Mouse (Mus musculus): Measurements from ENCODE around the gene Vamp2.

Gene Vamp2

GRCm38 (mm10) chr11:69114621-69115020 is 26.3 kb downstream of the Vamp2 start:
- DNase-seq (ENCODE audit: low spot score in 2 of 2): no peak

- DNase-seq (ENCODE audit: low spot score in 2 of 2): no peak
Measured at GRCm38 (mm10) chr11:69116843-69117242, 28.6 kb downstream of the Vamp2 start.

GRCm38 (mm10) chr11:69117737-69118695 is 29.7 kb downstream of the Vamp2 start:
- peak; percentile 61 to 86 for DNase-seq (ENCODE audit: low spot score in 2 of 2)

DNA sequence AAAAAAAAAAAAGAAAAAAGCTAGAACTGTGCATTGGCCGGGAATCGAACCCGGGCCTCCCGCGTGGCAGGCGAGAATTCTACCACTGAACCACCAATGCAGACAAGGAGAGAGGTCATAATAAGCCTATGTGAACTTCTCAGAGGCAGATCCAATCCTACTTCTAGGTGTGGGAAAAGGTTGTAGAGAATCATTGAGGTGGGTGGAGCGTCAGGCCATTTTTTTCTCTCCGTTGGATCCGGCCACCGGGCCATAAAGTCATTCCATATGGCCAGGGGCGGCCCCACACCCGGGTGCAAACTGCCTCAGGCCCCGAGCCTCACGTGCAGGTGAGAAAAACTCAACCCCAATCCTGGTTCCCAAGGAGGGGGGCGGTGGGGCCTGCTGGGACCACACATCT is 30.5 kb downstream of the Vamp2 start:
- peak; percentile 88 to 95 for DNase-seq (ENCODE audit: low spot score in 2 of 2)

- no peak for DNase-seq (ENCODE audit: low spot score in 2 of 2)
Measured at GRCm38 (mm10) chr11:69119446-69120155, 31.3 kb downstream of the Vamp2 start.

DNA sequence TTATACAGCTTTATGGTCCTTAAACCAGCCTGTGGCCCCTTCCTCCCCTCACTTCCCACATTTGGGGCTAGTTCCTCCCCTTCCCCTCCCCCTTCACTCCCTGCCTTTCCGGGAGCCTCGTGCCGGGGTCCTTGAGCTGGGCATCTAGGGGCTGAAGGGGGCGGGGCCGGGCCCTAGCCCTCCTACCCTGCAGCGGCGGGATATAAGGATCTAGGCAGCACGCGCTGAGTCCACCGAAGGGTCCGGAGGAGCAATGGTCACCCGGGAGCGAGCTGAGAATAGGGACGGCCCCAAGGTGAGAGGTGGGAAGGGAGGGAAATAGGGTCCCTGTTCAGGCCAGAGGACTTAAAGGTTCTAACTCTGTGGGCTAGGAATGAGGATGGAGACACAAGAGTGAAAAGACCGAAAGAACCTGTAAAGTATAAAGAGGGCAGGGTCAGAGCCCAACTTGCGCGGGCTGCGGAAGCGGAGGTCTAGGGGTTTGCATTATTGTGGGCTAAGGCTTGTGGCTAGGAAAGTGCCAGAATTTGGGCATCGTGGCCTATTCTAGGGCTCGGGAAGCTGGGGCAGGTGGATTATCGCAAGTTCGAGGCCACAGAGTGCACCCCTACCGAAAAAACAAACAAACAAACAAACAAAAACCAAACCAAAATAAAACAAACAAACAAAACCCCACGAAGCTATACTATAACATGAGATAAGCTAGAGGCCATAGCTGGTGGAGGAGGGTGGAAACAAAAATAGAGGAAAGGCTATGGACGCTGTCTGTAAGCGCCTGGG is 32.1 kb downstream of the Vamp2 start, which contains the start of gene Hes7:
Gene Hes7, plus strand, starts transcription at position 184 of the 780 bp plus-strand sequence.
- DNase-seq (ENCODE audit: low spot score in 2 of 2): peak in 1 of 2 experiments; percentile 66

- DNase-seq (ENCODE audit: low spot score in 2 of 2): peak in 1 of 2 experiments; percentile 70
Measured at GRCm38 (mm10) chr11:69121001-69121740, 32.9 kb downstream of the Vamp2 start.

DNA sequence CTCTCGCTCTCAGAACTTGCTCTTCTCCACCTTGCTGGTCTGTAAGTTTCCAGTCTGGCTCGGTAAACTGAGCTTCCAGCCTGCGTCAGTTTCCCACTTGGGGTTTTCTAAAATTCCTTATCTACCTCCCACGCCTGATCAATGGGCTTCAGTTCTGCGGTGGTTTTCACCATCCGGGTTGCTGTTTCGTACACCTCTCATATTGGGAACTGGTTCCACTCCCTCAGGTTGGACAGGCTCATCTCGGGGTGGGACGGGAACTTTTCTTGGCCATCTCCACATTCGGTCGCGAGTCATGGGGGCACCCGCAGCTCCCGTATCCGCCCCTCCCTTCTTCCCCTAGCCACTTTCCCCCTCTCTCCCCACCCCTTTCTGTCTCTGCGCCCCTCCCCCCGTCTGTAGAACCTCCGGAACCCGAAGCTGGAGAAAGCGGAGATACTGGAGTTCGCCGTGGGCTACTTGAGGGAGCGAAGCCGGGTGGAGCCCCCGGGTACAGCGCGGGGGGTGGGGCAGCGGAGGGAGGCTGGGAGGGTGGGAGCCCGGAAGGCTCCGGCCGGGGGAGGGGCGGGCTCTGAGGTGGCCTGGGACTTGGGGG is 33.5 kb downstream of the Vamp2 start:
- no peak for DNase-seq (ENCODE audit: low spot score in 2 of 2)

DNA sequence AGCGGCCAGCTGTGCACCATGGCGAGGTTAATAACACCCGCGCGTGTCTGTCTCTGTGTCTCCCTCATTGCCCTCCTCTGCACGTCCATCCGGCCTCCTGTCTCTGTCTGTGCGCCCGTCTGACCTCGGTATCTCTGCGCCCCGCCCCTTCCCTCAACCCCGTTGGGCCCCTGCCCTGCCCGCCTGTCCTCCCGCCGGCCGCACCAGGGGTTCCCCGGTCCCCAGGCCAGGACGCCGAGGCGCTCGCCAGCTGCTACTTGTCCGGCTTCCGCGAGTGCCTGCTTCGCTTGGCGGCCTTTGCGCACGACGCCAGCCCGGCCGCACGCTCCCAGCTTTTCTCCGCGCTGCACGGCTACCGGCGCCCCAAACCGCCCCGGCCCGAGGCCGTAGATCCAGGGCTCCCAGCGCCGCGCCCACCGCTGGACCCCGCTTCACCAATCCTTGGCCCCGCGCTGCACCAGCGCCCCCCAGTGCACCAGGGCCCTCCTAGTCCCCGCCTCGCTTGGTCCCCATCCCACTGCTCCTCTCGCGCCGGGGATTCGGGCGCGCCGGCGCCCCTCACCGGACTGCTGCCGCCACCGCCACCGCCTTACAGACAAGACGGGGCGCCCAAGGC is 34.2 kb downstream of the Vamp2 start, which contains the start of gene 9130213A22Rik:
Gene 9130213A22Rik, minus strand, starts transcription at position 254 of the 616 bp plus-strand sequence.
- DNase-seq (ENCODE audit: low spot score in 2 of 2): peak; percentile 79 to 89

- DNase-seq (ENCODE audit: low spot score in 2 of 2): peak; percentile 88 to 93
Measured at GRCm38 (mm10) chr11:69123056-69123692, 34.9 kb downstream of the Vamp2 start.

GRCm38 (mm10) chr11:69123693-69124497 is 35.6 kb downstream of the Vamp2 start:
- peak; percentile 84 to 92 for DNase-seq (ENCODE audit: low spot score in 2 of 2)

GRCm38 (mm10) chr11:69124498-69124847 is 36.2 kb downstream of the Vamp2 start:
- peak; percentile 71 to 83 for DNase-seq (ENCODE audit: low spot score in 2 of 2)

DNA sequence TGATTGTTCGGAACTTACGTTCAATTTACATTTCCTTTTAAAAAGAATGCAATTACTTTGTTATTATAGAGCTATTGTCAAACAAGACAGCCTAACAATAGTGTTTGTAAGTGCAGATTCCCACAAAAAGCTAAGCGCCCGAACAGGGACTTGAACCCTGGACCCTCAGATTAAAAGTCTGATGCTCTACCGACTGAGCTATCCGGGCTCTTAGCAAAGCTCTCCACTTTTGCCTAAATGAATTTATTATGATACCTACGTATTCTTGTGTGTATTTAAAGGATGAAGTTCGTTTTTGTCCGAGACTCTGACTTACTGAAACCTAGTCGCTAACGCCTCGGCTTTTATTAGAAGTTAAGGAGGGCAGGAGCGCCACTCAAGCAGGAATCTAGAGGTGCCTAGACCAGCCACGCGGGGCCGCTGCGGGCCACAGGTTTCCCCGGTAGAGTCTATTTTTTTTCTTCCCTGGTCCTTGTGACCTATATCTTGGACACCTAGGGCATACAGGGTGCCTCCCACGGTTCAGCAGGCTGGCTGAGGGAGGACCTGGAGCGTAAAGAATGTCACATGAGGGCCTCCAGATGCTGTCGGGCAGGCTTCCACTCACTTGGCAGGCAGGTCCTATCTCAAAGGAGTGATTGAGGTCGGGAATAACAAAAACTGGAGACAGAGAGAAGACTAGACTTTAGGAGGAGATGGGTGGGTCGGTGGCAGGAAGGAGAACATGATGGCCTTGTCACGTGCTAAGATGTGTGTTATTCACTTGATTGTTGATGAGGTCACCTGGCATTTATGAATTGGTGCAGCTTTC is 37.0 kb downstream of the Vamp2 start:
- peak; percentile 76 to 84 for DNase-seq (ENCODE audit: low spot score in 2 of 2)

DNA sequence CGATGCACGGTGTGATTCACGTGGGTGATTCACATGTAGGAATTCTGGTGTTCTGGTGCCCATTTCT is 37.4 kb downstream of the Vamp2 start, which contains the start of gene Aloxe3:
Gene Aloxe3, plus strand, starts transcription at position 45 of the 67 bp plus-strand sequence.
- DNase-seq (ENCODE audit: low spot score in 2 of 2): no peak

DNA sequence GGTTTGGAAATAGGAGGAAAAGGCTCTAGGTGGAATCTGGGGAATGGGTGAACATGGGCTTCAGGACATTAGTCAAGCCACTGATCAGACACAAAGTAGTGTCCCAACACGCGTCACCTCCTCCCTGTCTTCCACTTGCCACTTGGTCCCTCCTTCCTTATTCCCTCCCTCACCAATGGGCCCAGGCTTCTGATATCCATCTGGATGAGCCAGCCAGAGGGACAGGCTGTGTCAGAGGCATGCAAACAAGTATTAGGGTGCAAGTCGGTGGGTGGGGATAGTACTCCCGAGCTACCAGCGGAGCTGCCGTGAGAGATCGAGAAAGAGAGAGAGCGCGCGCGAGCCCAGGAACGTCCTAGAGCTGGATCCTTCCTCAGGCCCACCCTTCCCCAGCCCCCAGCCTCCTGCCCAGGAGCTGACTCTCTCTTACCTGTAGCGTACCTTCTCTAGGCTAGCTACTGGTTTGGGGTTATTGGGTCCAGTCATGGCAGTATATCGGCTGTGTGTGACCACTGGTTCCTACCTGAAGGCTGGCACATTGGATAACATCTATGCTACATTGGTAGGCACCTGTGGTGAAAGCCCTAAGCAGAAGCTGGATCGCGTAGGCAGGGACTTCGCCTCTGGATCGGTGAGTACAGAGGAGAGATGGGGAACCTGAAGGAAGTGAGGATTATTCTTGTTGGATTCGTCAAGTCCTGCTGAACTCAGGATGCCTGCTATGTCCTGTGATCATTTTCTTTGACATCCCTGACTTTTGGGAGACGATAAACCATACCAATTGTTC is 37.8 kb downstream of the Vamp2 start:
- no peak for DNase-seq (ENCODE audit: low spot score in 2 of 2)

DNA sequence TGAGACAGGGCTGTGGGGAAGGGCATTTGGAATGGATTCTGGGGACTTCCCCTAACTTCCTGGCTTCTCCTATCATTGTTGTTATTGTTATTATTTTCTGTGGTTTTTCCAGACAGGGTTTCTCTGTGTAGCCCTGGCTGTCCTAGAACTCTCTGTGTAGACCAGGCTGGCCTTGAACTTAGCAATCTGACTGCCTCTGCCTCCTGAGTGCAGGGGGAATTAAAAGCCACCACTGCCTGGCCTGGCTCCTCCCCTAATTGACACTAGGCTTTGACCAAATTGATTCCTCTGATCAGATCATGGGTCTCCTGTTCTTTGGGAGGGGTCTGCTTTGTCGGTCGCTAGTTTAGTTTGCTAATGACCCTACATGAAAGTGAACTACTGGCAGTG is 38.4 kb downstream of the Vamp2 start:
- no peak for DNase-seq (ENCODE audit: low spot score in 2 of 2)

DNA sequence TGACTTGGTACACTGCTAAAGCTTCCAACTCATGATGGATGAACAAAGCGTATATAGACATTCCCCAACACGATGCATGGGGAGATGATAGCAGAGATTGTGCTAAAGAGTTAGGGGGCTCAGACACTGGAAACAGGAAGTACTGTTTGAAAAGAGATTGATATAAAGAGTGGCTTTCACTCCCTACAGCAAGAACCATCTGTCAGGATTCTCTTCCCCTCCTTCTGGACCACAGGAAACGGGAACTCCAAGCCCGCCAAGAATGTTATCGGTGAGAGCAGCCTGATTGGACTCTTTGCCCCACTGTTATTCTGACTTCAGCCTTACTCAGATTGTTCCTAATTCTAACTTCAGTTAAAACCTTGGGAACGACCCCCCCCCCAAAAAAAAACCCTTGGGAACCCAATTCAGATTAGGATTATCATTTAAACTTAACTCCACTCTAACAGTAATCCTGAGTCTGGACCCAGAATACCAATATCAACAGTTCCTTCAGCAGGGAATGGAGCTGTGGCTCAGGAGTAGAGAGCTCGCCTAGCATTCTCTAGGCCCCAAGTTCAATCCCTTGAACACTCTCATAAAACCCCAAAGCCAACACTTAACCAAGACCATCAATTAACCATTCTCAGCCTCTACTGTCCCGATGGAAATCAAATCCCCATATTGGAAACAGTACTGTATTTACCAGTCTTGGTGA is 40.3 kb downstream of the Vamp2 start:
- no peak for DNase-seq (ENCODE audit: low spot score in 2 of 2)
